Mouse (Mus musculus) midbrain, embryonic 14.5 days (tissue): ENCODE measurements around the gene Dyrk1a. TPM values are rescaled to one million over a fixed set of nuclear protein-coding genes. Genes with fewer than 3 reads are reported as not detected.
"Not testable (repeated sequence)": the region's sequence is repeated elsewhere in the genome, so short reads cannot be mapped to it uniquely, and the experiment has no call there.

Source experiments
- ATAC-seq: fragments of 200-750 bp; cut with Nextera tagmentation; 2 replicates; pipeline ENCODE4 v1.8.0; 2017; ENCODE audit warnings: moderate number of reproducible peaks, moderate library complexity; ENCODE audit not compliant: low FRiP score, low TSS enrichment
- DNase-seq: peaks from one replicate; pipeline ENCODE4 v3.0.0-alpha.2; 2015
- H3K27ac ChIP-seq: fragments of 300-500 bp; sonication (generic); replicated peaks from 2 replicates; pipeline ENCODE4 v1.5.1; 2014; ENCODE audit warnings: mild to moderate bottlenecking, low read depth, low read length, moderate library complexity
- H3K27me3 ChIP-seq: fragments of 300-500 bp; sonication (generic); 2 replicates; pipeline ENCODE4 v1.6.1; 2014; ENCODE audit warnings: low read length, control low read depth, mixed read lengths; ENCODE audit not compliant: control insufficient read depth, insufficient read depth
- H3K36me3 ChIP-seq: fragments of 300-500 bp; sonication (generic); 2 replicates; pipeline ENCODE4 v1.6.1; 2014; ENCODE audit warnings: low read length, control low read depth; ENCODE audit not compliant: control insufficient read depth, insufficient read depth
- H3K4me1 ChIP-seq: fragments of 300-500 bp; sonication (generic); 2 replicates; pipeline ENCODE4 v1.6.1; 2014; ENCODE audit warnings: mild to moderate bottlenecking, antibody characterized with exemption, low read length, control low read depth; ENCODE audit not compliant: control insufficient read depth, insufficient read depth
- H3K4me2 ChIP-seq: fragments of 300-500 bp; sonication (generic); 2 replicates; pipeline ENCODE4 v1.6.1; 2014; ENCODE audit warnings: mild to moderate bottlenecking, low read length, moderate library complexity
- H3K4me3 ChIP-seq: fragments of 300-500 bp; sonication (generic); replicated peaks from 2 replicates; pipeline ENCODE4 v1.5.1; 2014; ENCODE audit warnings: low read depth, low read length
- H3K9ac ChIP-seq: fragments of 300-500 bp; sonication (generic); replicated peaks from 2 replicates; pipeline ENCODE4 v1.6.1; 2014; ENCODE audit warnings: mild to moderate bottlenecking, low read length, moderate library complexity
- H3K9me3 ChIP-seq: fragments of 300-500 bp; sonication (generic); 2 replicates; pipeline ENCODE4 v1.6.1; 2016; ENCODE audit warnings: low read length, control low read depth, mixed read lengths; ENCODE audit not compliant: control insufficient read depth
- WGBS: fragments of 180-500 bp; shearing (Covaris S2); extraction: QIAGEN DNeasy Blood & Tissue Kit; methylation state at CpG from one replicate; pipeline ENCODE4 v1.1.7; 2014; 5-methylcytosine and 5-hydroxymethylcytosine counted together
- polyA plus RNA-seq: library from polyadenylated mRNA; unstranded; fragments of >200 nt; fragmentation: Nextera tagmentation; extraction: Ambion mirVana; gene quantifications from 2 replicates; pipeline ENCODE4 v1.2.1, GENCODE M21; 2014

Dyrk1a gene
- polyA plus RNA-seq, 1 experiment from 2014 or later, result 16.8 TPM

- WGBS, result 98% methylated on average over 4 of the region's 4 CpGs
- H3K27ac ChIP-seq, result no peak overlapping the region
These were observed 112.0 kb downstream of the Dyrk1a start for GRCm38 (mm10) chr16:94681760-94682159.

GRCm38 (mm10) chr16:94683960-94684359 lies 114.2 kb downstream of the Dyrk1a start:
- Histone ChIP-seq H3K4me2 (no peak overlapping the region), H3K27ac (no peak overlapping the region), H3K27me3 (no peaks in the 10 kb centered on the region), H3K36me3 (peaks cover 46% of the 10 kb centered on the region), H3K4me1 (no peaks in the 10 kb centered on the region), H3K4me3 (no peak overlapping the region), H3K9me3 (no peaks in the 10 kb centered on the region), H3K9ac (no peak overlapping the region)
- DNase-seq, result no peak
- WGBS, result 89% methylated on average over 4 of the region's 4 CpGs
- ATAC-seq, result no peak

More at GRCm38 (mm10) chr16:94681760-94682159, 112.0 kb downstream of the Dyrk1a start:
- Histone ChIP-seq H3K4me3 (no peak overlapping the region), H3K27me3 (no peaks in the 10 kb centered on the region), H3K36me3 (peaks cover 37% of the 10 kb centered on the region), H3K9ac (no peak overlapping the region), H3K9me3 (no peaks in the 10 kb centered on the region), H3K4me1 (no peaks in the 10 kb centered on the region), H3K4me2 (no peak overlapping the region)
- DNase-seq (no peak), ATAC-seq (no peak)

- H3K4me1 ChIP-seq, result no peaks in the 10 kb centered on the region
- 89% methylated on average over 4 of the region's 4 CpGs for WGBS
- no peak overlapping the region for H3K9ac ChIP-seq
- no peaks in the 10 kb centered on the region for H3K9me3 ChIP-seq
- no peak overlapping the region for H3K27ac ChIP-seq
- H3K36me3 ChIP-seq, result peaks cover 51% of the 10 kb centered on the region
- no peaks in the 10 kb centered on the region for H3K27me3 ChIP-seq
- ATAC-seq (no peak), DNase-seq (no peak)
- no peak overlapping the region for H3K4me3 ChIP-seq
- no peak overlapping the region for H3K4me2 ChIP-seq
These were observed 124.0 kb downstream of the Dyrk1a start for GRCm38 (mm10) chr16:94693687-94694305.

- 87% methylated on average over 5 of the region's 5 CpGs for whole genome bisulfite sequencing
- H3K36me3 ChIP-seq, result peaks cover 25% of the 10 kb centered on the region
- H3K9ac ChIP-seq, result no peak overlapping the region
- no peak overlapping the region for H3K4me3 ChIP-seq
- ATAC-seq (no peak), DNase-seq (no peak)
- H3K4me2 ChIP-seq, result no peak overlapping the region
- no peak overlapping the region for H3K27ac ChIP-seq
- no peaks in the 10 kb centered on the region for H3K9me3 ChIP-seq
- no peaks in the 10 kb centered on the region for H3K27me3 ChIP-seq
- no peaks in the 10 kb centered on the region for H3K4me1 ChIP-seq
These were observed 127.7 kb downstream of the Dyrk1a start for GRCm38 (mm10) chr16:94697553-94697952.

GRCm38 (mm10) chr16:94698234-94698633 lies 128.4 kb downstream of the Dyrk1a start:
- H3K27me3 ChIP-seq, H3K27ac ChIP-seq, H3K9me3 ChIP-seq, H3K4me3 ChIP-seq, ATAC-seq, H3K9ac ChIP-seq, H3K4me2 ChIP-seq, DNase-seq, H3K4me1 ChIP-seq: not testable (repeated sequence)
- H3K36me3 ChIP-seq, result peaks cover 18% of the 10 kb centered on the region
- WGBS, result 83% methylated on average over 1 of the region's 1 CpGs

GRCm38 (mm10) chr16:94701141-94701540 lies 131.3 kb downstream of the Dyrk1a start:
- no peak overlapping the region for H3K27ac ChIP-seq
- no peak for DNase-seq
- no peaks in the 10 kb centered on the region for H3K27me3 ChIP-seq
- no peaks in the 10 kb centered on the region for H3K4me1 ChIP-seq
- 92% methylated on average over 4 of the region's 4 CpGs for WGBS
- ATAC-seq, result no peak
- H3K36me3 ChIP-seq, result no peaks in the 10 kb centered on the region
- H3K9ac ChIP-seq, result no peak overlapping the region
- H3K9me3 ChIP-seq, result no peaks in the 10 kb centered on the region
- no peak overlapping the region for H3K4me2 ChIP-seq
- H3K4me3 ChIP-seq, result no peak overlapping the region

GRCm38 (mm10) chr16:94701971-94702370 lies 132.2 kb downstream of the Dyrk1a start:
- WGBS, result 94% methylated on average over 4 of the region's 4 CpGs
- no peaks in the 10 kb centered on the region for H3K9me3 ChIP-seq

GRCm38 (mm10) chr16:94713480-94714094 lies 143.8 kb downstream of the Dyrk1a start:
- 9% methylated on average over 25 of the region's 25 CpGs for WGBS
- no peaks in the 10 kb centered on the region for H3K27me3 ChIP-seq
- H3K9ac ChIP-seq, result peak overlapping the region; percentile 34; the same call in 1 of the 2 replicates
- peak; percentile 71 for ATAC-seq
- peak; percentile 93 for DNase-seq
- no peaks in the 10 kb centered on the region for H3K4me1 ChIP-seq
- H3K4me2 ChIP-seq, result peak overlapping the region; percentile 56
- H3K4me3 ChIP-seq, result peak overlapping the region; percentile 24
- H3K27ac ChIP-seq, result no peak overlapping the region
- H3K9me3 ChIP-seq, result no peaks in the 10 kb centered on the region
- H3K36me3 ChIP-seq, result no peaks in the 10 kb centered on the region

More at GRCm38 (mm10) chr16:94701971-94702370, 132.2 kb downstream of the Dyrk1a start:
- DNase-seq, result no peak
- Histone ChIP-seq H3K36me3 (no peaks in the 10 kb centered on the region), H3K4me2 (no peak overlapping the region), H3K4me3 (no peak overlapping the region), H3K9ac (no peak overlapping the region), H3K27me3 (no peaks in the 10 kb centered on the region), H3K4me1 (no peaks in the 10 kb centered on the region), H3K27ac (no peak overlapping the region)
- no peak for ATAC-seq

GRCm38 (mm10) chr16:94714483-94714882 lies 144.7 kb downstream of the Dyrk1a start:
- DNase-seq, result no peak
- WGBS, result 72% methylated on average over 14 of the region's 14 CpGs
- H3K9ac ChIP-seq, result no peak overlapping the region
- H3K27ac ChIP-seq, result no peak overlapping the region
- no peaks in the 10 kb centered on the region for H3K36me3 ChIP-seq
- H3K4me3 ChIP-seq, result no peak overlapping the region
- H3K4me2 ChIP-seq, result no peak overlapping the region
- H3K9me3 ChIP-seq, result no peaks in the 10 kb centered on the region
- ATAC-seq, result no peak
- H3K4me1 ChIP-seq, result no peaks in the 10 kb centered on the region
- H3K27me3 ChIP-seq, result no peaks in the 10 kb centered on the region
